Mouse (Mus musculus) stomach, embryonic 16.5 days (tissue): ENCODE results near the gene Psmg3. TPM values are rescaled to one million over a fixed set of nuclear protein-coding genes. Genes with fewer than 3 reads are reported as not detected.

Experiments
- polyA plus RNA-seq: library from polyadenylated mRNA; unstranded; fragments of >200 nt; fragmentation: Nextera tagmentation; extraction: Ambion mirVana; gene quantifications from 2 replicates; pipeline ENCODE4 v1.2.1, GENCODE M21; 2015

Gene Psmg3
- polyA plus RNA-seq, 1 experiment from 2014 or later: 62.9 TPM

Other genes with a start within 250 kb of the Psmg3 start
- 9.3 and 9.5 TPM in 2 replicates for gene Micall2, start 90.5 kb downstream of the Psmg3 start, polyA plus RNA-seq
- 20.2 and 21.0 TPM in 2 replicates for gene Ints1, start 51.2 kb downstream of the Psmg3 start, polyA plus RNA-seq
- gene Mafk, start 35.4 kb downstream of the Psmg3 start, polyA plus RNA-seq: 18.9 and 22.3 TPM in 2 replicates
- gene Tmem184a, start 7.0 kb downstream of the Psmg3 start, polyA plus RNA-seq: 39.7 and 42.4 TPM in 2 replicates
- gene Gm26938, start 478 bp downstream of the Psmg3 start, polyA plus RNA-seq: not detected in 2 replicates
- gene Elfn1, start 81.1 kb upstream of the Psmg3 start, polyA plus RNA-seq: 0.11 and 0.36 TPM in 2 replicates